Mouse (Mus musculus) embryonic facial prominence, embryonic 10.5 days (tissue): ENCODE results near the gene Fabp1. TPM values are rescaled to one million over a fixed set of nuclear protein-coding genes. Genes with fewer than 3 reads are reported as not detected.

Experiments
- DNase-seq: peaks from one replicate; pipeline ENCODE4 v3.0.0-alpha.2; 2017; ENCODE audit warnings: low spot score
- H3K27ac ChIP-seq: fragments of 300-500 bp; sonication (generic); replicated peaks from 2 replicates; pipeline ENCODE4 v1.5.1; 2016; ENCODE audit warnings: mild to moderate bottlenecking
- H3K27me3 ChIP-seq: fragments of 300-500 bp; sonication (generic); replicated peaks from 2 replicates; pipeline ENCODE4 v1.6.1; 2016; ENCODE audit warnings: low read depth, mild to moderate bottlenecking; ENCODE audit not compliant: poor library complexity, severe bottlenecking
- H3K36me3 ChIP-seq: fragments of 300-500 bp; sonication (generic); replicated peaks from 2 replicates; pipeline ENCODE4 v1.6.1; 2016; ENCODE audit warnings: mild to moderate bottlenecking, moderate library complexity
- H3K4me1 ChIP-seq: fragments of 300-500 bp; sonication (generic); 2 replicates; pipeline ENCODE4 v1.6.1; 2016
- H3K4me3 ChIP-seq: fragments of 300-500 bp; sonication (generic); 2 replicates; pipeline ENCODE4 v1.5.1; 2016; ENCODE audit warnings: mild to moderate bottlenecking, moderate library complexity
- H3K9me3 ChIP-seq: fragments of 300-500 bp; sonication (generic); 2 replicates; pipeline ENCODE4 v1.6.1; 2016; ENCODE audit warnings: mild to moderate bottlenecking
- WGBS: fragments of 180-500 bp; shearing (Covaris S2); methylation state at CpG from one replicate; pipeline ENCODE4 v1.1.7; 2016; 5-methylcytosine and 5-hydroxymethylcytosine counted together
- polyA plus RNA-seq: library from polyadenylated mRNA; unstranded; fragments of >200 nt; fragmentation: Nextera tagmentation; extraction: Ambion mirVana; gene quantifications from 2 replicates; pipeline ENCODE4 v1.2.1, GENCODE M21; 2016

Fabp1 gene
- polyA plus RNA-seq, 1 experiment from 2014 or later = not detected

DNA sequence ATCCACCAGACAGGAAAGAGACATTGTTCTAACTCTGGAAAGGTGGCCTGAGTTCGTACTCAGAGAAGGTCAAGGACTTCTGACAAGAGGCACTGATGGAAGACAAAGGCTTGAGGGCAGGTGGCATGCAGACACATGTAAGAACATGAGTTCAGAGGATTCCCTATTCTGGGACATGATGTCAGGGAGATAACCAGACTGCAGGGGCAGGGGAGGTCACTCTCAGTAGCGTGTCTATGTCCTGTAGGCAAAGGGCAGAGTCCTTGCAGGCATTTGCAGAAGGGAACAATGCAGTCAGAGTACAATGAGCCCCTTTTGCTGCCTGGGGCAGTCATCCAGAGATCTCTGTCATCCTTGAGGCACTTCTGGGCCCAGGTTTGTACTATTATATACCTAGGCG is 50.0 kb downstream of the Fabp1 start:
- H3K36me3 ChIP-seq = no peaks in the 10 kb centered on the region
- no peaks in the 10 kb centered on the region for H3K27me3 ChIP-seq
- H3K4me3 ChIP-seq = no peak overlapping the region
- DNase-seq = no peak
- H3K4me1 ChIP-seq = no peaks in the 10 kb centered on the region
- no peaks in the 10 kb centered on the region for H3K9me3 ChIP-seq
- WGBS = 65% methylated on average over 3 of the region's 3 CpGs
- H3K27ac ChIP-seq = no peak overlapping the region

DNA sequence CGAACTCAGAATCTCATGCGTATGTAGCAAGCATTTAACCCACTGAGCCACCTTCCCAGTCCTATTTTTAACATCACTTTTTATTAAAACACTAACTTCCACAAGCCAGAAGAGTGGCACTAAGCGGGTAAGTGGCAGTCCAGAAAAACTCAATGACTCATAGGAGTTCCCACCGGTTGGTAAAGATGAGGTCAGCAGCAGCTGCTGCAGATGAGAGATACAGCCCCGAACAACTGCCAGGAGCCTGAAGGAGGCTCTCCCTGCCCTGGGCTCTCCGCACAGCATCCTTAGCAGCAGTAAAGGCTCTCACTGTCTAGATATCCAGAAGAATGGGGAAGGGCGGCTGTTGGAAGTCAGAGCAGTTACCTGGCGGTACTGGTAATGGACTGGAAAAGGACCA is 51.3 kb downstream of the Fabp1 start:
- Histone ChIP-seq H3K4me1 (no peaks in the 10 kb centered on the region), H3K27me3 (no peaks in the 10 kb centered on the region), H3K9me3 (no peaks in the 10 kb centered on the region), H3K36me3 (no peaks in the 10 kb centered on the region), H3K4me3 (no peak overlapping the region), H3K27ac (no peak overlapping the region)
- 88% methylated on average over 8 of the region's 8 CpGs for WGBS
- no peak for DNase-seq

DNA sequence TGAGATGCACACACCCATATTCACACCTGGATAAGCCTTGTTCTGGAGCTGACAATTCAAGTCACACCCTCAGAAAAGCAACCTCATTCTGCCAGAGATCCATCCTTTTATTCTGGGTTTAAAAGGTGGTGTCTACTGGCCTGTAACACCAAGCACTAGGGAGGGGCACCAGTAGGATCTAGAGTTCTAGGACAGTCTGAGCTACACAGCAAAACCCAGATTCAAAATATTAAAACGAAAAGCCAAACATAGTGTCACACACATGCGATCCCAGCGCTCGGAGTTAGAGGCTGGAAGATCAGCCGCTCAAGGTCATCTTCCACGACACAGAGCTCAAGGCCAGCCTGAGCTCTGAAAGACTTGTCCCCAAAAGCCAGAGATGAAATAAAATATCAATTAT is 54.8 kb downstream of the Fabp1 start:
- H3K4me1 ChIP-seq = no peaks in the 10 kb centered on the region
- 93% methylated on average over 6 of the region's 6 CpGs for WGBS
- H3K4me3 ChIP-seq = no peak overlapping the region
- no peaks in the 10 kb centered on the region for H3K9me3 ChIP-seq
- no peak overlapping the region for H3K27ac ChIP-seq
- no peaks in the 10 kb centered on the region for H3K36me3 ChIP-seq
- no peak for DNase-seq
- H3K27me3 ChIP-seq = no peaks in the 10 kb centered on the region

Other genes with a start within 250 kb of the Fabp1 start
- 0.26 and 0.37 TPM in 2 replicates for gene Foxi3, start 243.3 kb upstream of the Fabp1 start, polyA plus RNA-seq
- gene Thnsl2, start 55.4 kb upstream of the Fabp1 start, polyA plus RNA-seq = 5.3 TPM in 2 replicates
- 29.2 and 32.5 TPM in 2 replicates for gene Krcc1, start 71.8 kb downstream of the Fabp1 start, polyA plus RNA-seq
- gene Smyd1, start 122.4 kb downstream of the Fabp1 start, polyA plus RNA-seq = 0.25 and 0.59 TPM in 2 replicates
- 0.12 TPM in 1 of 2 replicates, not detected in the other for gene Cd8b1, start 123.0 kb downstream of the Fabp1 start, polyA plus RNA-seq
- not detected in 2 replicates for gene Cd8a, start 173.6 kb downstream of the Fabp1 start, polyA plus RNA-seq
- 12.3 and 13.6 TPM in 2 replicates for gene Rmnd5a, start 240.8 kb downstream of the Fabp1 start, polyA plus RNA-seq